Mouse (Mus musculus) lung, postnatal 0 days (tissue): ENCODE results near the gene Srgap2.

ENCODE experiments used
- CTCF ChIP-seq: IDR thresholded peaks from 2 replicates; pipeline ENCODE4 v1.5.1; 2016; ENCODE audit warnings: antibody characterized with exemption, mild to moderate bottlenecking
- EP300 ChIP-seq: IDR thresholded peaks from 2 replicates; pipeline ENCODE4 v1.6.1; 2016; ENCODE audit warnings: antibody characterized with exemption, mild to moderate bottlenecking, control low read depth

- TF ChIP-seq CTCF (peak; percentile 91), EP300 (no peak)
Observed at GRCm38 (mm10) chr1:131260309-131260656, 266.9 kb downstream of the Srgap2 start.
